Mouse (Mus musculus) heart, embryonic 11.5 days (tissue): Measurements from ENCODE around the gene Parp9. TPM values are rescaled to one million over a fixed set of nuclear protein-coding genes. Genes with fewer than 3 reads are reported as not detected.
"Not testable (repeated sequence)": the region's sequence is repeated elsewhere in the genome, so short reads cannot be mapped to it uniquely, and the experiment has no call there.

Experiments used
- ATAC-seq: fragments of 200-750 bp; cut with Nextera tagmentation; replicated peaks from 2 replicates; pipeline ENCODE4 v1.8.0; 2017; ENCODE audit warnings: moderate library complexity; ENCODE audit not compliant: insufficient number of reproducible peaks, low FRiP score, low TSS enrichment
- H3K27ac ChIP-seq: fragments of 300-500 bp; sonication (generic); 2 replicates; pipeline ENCODE4 v1.5.1; 2014; ENCODE audit warnings: mild to moderate bottlenecking, low read depth, low read length
- H3K27me3 ChIP-seq: fragments of 300-500 bp; sonication (generic); 2 replicates; pipeline ENCODE4 v1.6.1; 2014; ENCODE audit warnings: mild to moderate bottlenecking, low read length, mixed read lengths; ENCODE audit not compliant: control insufficient read depth, insufficient read depth
- H3K36me3 ChIP-seq: fragments of 300-500 bp; sonication (generic); 2 replicates; pipeline ENCODE4 v1.6.1; 2014; ENCODE audit warnings: mild to moderate bottlenecking, low read length, moderate library complexity, mixed read lengths; ENCODE audit not compliant: control insufficient read depth, insufficient read depth
- H3K4me1 ChIP-seq: fragments of 300-500 bp; sonication (generic); 2 replicates; pipeline ENCODE4 v1.6.1; 2014; ENCODE audit warnings: low read length; ENCODE audit not compliant: control insufficient read depth, insufficient read depth
- H3K4me2 ChIP-seq: fragments of 300-500 bp; sonication (generic); 2 replicates; pipeline ENCODE4 v1.6.1; 2014; ENCODE audit warnings: mild to moderate bottlenecking, moderate library complexity
- H3K4me3 ChIP-seq: fragments of 300-500 bp; sonication (generic); 2 replicates; pipeline ENCODE4 v1.5.1; 2014; ENCODE audit warnings: low read depth, low read length
- H3K9ac ChIP-seq: fragments of 300-500 bp; sonication (generic); 2 replicates; pipeline ENCODE4 v1.6.1; 2014; ENCODE audit warnings: mild to moderate bottlenecking, low read depth, low read length, moderate library complexity
- H3K9me3 ChIP-seq: fragments of 300-500 bp; sonication (generic); replicated peaks from 2 replicates; pipeline ENCODE4 v1.6.1; 2016; ENCODE audit warnings: low read length; ENCODE audit not compliant: control insufficient read depth
- WGBS: fragments of 180-500 bp; shearing (Covaris S2); extraction: QIAGEN DNeasy Blood & Tissue Kit; methylation state at CpG from one replicate; pipeline ENCODE4 v1.1.7; 2014; ENCODE audit not compliant: insufficient replicate concordance; 5-methylcytosine and 5-hydroxymethylcytosine counted together
- polyA plus RNA-seq: library from polyadenylated mRNA; unstranded; fragments of >200 nt; fragmentation: Nextera tagmentation; extraction: Ambion mirVana; gene quantifications from 2 replicates; pipeline ENCODE4 v1.2.1, GENCODE M21; 2014

Gene Parp9
- polyA plus RNA-seq, 1 experiment from 2014 or later = 3.3 TPM

DNA sequence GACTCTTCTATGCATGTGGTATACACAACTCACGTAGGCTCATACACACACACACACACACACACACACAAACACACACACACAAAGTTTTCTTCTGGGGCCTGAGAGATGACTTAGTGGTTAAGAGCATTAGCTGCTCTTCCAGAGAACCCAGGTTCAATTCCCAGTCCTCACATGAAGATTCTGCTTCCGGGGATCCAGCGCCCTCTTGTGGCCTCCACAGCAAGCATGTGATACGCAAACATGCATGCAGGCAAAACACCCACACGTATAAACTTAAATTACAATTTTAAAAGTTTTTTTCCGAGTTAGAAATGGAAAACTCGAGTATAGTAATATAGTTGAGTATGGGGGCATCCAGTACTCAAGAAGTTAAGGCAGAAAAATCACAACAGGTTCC lies 3.1 kb downstream of the Parp9 start:
- H3K36me3 ChIP-seq = no peaks in the 10 kb centered on the region
- H3K9me3 ChIP-seq = no peaks in the 10 kb centered on the region
- H3K27me3 ChIP-seq = no peaks in the 10 kb centered on the region
- H3K9ac ChIP-seq = no peak overlapping the region
- ATAC-seq = no peak
- no peak overlapping the region for H3K27ac ChIP-seq
- no peaks in the 10 kb centered on the region for H3K4me1 ChIP-seq
- 84% methylated on average over 7 of the region's 7 CpGs for WGBS
- H3K4me2 ChIP-seq = no peak overlapping the region
- no peak overlapping the region for H3K4me3 ChIP-seq

DNA sequence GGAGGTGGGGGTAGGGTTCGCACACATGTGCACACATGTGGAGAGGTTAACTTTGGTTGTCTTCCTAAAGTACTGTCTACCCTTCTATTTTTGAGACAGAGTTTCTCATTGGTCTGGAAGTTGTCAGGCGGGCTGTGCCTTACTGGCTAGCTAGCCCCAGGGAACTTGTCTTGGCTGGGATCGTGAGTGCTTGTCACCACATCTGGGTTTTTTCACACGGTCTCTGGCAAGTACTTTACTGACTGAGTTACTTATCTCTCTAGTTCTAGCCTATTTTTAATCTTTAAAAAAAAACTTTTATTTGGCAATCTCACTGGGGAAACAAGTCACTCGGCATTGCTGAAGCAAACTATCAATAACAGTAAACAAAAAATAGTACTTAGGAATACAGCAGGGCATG lies 11.0 kb downstream of the Parp9 start:
- H3K36me3 ChIP-seq = no peaks in the 10 kb centered on the region
- H3K27me3 ChIP-seq = no peaks in the 10 kb centered on the region
- no peak overlapping the region for H3K4me3 ChIP-seq
- ATAC-seq = no peak
- no peak overlapping the region for H3K27ac ChIP-seq
- 52% methylated on average over 5 of the region's 5 CpGs for WGBS
- H3K9me3 ChIP-seq = no peaks in the 10 kb centered on the region
- H3K4me2 ChIP-seq = no peak overlapping the region
- H3K9ac ChIP-seq = no peak overlapping the region
- H3K4me1 ChIP-seq = no peaks in the 10 kb centered on the region

DNA sequence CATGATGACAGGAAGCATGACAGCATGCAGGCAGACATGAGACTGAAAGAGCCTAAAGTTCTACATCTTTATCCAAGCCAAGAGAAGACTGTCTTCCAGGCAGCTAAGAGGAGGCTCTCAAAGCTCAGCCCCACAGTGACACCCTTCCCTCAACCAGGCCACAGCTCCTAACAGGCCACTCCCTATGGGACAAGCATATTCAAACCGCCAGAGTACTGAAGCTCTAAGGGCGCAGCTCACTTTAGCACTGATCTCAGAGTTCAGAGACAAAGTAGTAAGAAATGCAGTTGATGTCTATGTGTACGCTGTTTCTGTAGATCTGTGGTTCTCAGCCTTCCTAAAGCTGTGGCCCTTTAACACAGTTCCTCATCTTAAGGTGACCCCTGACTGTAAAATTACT lies 12.9 kb downstream of the Parp9 start:
- H3K9ac ChIP-seq = no peak overlapping the region
- no peaks in the 10 kb centered on the region for H3K36me3 ChIP-seq
- no peak overlapping the region for H3K4me3 ChIP-seq
- no peaks in the 10 kb centered on the region for H3K9me3 ChIP-seq
- H3K27ac ChIP-seq = no peak overlapping the region
- WGBS = 85% methylated on average over 3 of the region's 3 CpGs
- H3K4me2 ChIP-seq = no peak overlapping the region
- H3K4me1 ChIP-seq = no peaks in the 10 kb centered on the region
- no peaks in the 10 kb centered on the region for H3K27me3 ChIP-seq
- ATAC-seq = no peak

DNA sequence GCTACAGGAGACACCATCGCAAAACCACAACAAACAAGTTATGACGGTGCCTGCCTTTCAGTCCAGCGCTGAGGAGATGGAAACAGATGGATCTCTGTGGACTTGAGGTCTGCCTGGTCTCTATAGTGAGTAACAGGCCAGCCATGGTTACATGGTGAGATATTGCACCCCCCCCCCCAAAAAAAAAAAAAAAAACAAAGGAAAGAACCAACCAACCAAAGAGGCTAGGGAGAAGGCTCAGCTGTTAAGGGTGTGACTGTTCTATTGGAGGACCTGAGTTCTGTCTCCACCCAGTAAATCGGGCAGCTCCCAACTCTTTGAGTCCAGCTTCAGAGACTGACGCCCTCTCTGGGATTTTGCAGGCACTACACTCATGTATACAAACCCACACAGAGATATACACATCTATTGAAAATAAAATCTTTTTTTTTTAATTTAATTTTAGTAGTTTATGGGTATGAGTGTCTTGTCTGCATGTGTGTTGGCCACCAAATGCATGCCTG lies 14.4 kb downstream of the Parp9 start:
- Histone ChIP-seq H3K9me3 (no peaks in the 10 kb centered on the region), H3K4me3 (no peak overlapping the region), H3K27ac (no peak overlapping the region), H3K9ac (no peak overlapping the region), H3K4me2 (no peak overlapping the region), H3K36me3 (no peaks in the 10 kb centered on the region), H3K27me3 (no peaks in the 10 kb centered on the region), H3K4me1 (no peaks in the 10 kb centered on the region)
- ATAC-seq = no peak
- 85% methylated on average over 5 of the region's 5 CpGs for WGBS

DNA sequence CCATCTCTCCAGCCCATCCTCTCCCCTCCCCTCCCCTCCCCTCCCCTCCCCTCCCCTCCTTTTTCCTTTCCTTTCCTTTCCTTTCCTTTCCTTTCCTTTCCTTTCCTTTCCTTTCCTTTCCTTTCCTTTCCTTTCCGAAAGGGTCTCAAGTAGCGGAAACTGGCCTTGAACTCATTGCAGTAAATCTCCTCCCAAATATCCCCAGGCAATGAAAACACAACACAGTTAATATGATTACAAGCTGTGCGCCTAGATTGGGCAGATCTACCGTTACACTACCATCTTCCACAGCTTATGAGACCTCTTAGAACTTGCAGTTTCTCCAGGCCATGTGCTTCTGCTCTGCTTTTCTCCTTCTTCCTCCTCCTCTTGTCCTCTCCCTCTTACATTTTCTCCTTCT lies 27.7 kb downstream of the Parp9 start:
- H3K4me2 ChIP-seq, H3K9ac ChIP-seq, H3K27ac ChIP-seq, H3K27me3 ChIP-seq, H3K4me3 ChIP-seq, H3K36me3 ChIP-seq, H3K4me1 ChIP-seq, ATAC-seq, H3K9me3 ChIP-seq: not testable (repeated sequence)
- WGBS = 75% methylated on average over 3 of the region's 4 CpGs

DNA sequence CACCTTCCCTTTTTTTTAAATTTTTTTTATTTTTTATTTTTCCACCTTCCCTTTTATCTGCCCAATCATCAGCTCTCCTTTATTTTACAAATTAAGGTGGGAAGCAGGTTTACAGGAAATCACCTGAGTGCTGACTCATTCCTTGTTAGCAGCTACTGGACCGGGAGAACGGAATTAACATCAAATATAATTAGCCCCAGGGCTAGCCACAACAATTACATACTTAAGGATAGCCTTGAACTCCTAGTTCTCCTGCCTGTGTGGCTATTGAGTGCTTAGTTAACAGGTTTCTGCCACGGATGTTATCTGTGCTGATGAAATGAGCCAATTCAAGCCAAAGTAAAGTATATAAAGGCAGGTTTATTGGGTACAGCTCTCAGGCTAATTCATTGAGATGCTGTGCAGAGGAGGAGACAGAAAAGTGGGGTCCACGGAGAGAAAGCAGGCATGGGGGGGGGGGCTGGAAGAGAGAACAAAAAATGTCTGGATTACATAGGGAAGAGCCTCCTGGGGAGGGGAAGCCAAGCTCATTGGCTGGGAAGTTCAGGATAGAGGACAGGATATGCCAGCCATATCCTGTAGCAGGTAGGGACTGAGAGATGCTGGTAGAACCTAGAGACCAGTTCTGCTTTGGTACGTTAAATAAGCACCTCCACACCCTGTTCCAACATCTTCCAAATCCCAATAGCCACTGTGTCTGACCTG lies 28.3 kb downstream of the Parp9 start:
- no peak for ATAC-seq
- H3K9me3 ChIP-seq = no peaks in the 10 kb centered on the region
- no peaks in the 10 kb centered on the region for H3K27me3 ChIP-seq
- no peaks in the 10 kb centered on the region for H3K36me3 ChIP-seq
- no peak overlapping the region for H3K27ac ChIP-seq
- H3K4me2 ChIP-seq = no peak overlapping the region
- WGBS = 46% methylated on average over 5 of the region's 5 CpGs
- H3K4me1 ChIP-seq = no peaks in the 10 kb centered on the region
- H3K4me3 ChIP-seq = no peak overlapping the region
- no peak overlapping the region for H3K9ac ChIP-seq

DNA sequence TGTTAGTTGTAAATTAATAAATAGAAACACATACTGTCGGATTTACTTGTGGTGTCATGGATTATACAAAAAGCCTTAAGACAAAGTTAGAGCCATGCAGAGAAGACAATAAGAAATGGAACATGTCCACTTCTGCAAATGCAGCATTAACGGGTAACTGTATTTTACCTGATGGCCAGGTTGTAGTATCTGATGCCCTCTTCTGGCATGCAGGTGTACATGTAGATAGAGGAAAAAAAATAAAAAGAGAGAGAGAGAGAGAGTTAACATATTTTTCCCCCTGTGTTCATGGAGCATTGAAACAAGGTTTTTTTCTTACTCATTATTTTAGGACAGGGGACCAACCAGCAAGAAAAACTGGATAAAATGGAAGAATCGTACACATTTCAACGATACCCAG lies 29.0 kb downstream of the Parp9 start:
- Histone ChIP-seq H3K27ac (no peak overlapping the region), H3K9me3 (no peaks in the 10 kb centered on the region), H3K36me3 (no peaks in the 10 kb centered on the region), H3K9ac (no peak overlapping the region), H3K27me3 (no peaks in the 10 kb centered on the region), H3K4me3 (no peak overlapping the region), H3K4me1 (no peaks in the 10 kb centered on the region), H3K4me2 (no peak overlapping the region)
- 87% methylated on average over 4 of the region's 4 CpGs for WGBS
- no peak for ATAC-seq

DNA sequence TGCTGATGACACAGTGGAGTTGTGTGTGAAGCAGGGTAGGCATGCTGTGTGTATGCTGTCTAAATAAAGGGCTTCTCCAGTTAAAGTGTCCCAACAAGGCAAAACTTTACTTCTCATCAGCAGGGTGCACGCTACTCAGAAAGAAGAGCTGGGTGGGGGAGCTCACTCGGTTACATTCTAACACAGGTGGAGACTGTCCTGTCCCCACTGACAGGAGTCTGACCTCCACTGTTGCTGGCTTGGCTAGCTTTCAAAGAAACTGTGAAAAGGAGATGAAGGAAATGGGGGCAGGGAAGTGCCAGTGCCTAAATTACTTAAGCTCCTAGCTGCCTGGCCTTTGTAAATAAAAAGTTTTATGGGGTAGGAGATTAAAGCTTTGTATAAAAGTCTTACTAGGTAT lies 29.9 kb downstream of the Parp9 start:
- Histone ChIP-seq H3K36me3 (no peaks in the 10 kb centered on the region), H3K9ac (no peak overlapping the region), H3K4me3 (no peak overlapping the region), H3K4me1 (no peaks in the 10 kb centered on the region), H3K9me3 (no peaks in the 10 kb centered on the region), H3K27me3 (no peaks in the 10 kb centered on the region), H3K27ac (no peak overlapping the region), H3K4me2 (no peak overlapping the region)
- ATAC-seq = no peak
- WGBS = 53% methylated on average over 2 of the region's 2 CpGs

GRCm38 (mm10) chr16:35974021-35974420 lies 35.8 kb downstream of the Parp9 start:
- Histone ChIP-seq H3K4me2 (no peak overlapping the region), H3K4me3 (no peak overlapping the region), H3K4me1 (no peaks in the 10 kb centered on the region), H3K9ac (no peak overlapping the region), H3K36me3 (no peaks in the 10 kb centered on the region), H3K9me3 (no peaks in the 10 kb centered on the region), H3K27ac (no peak overlapping the region), H3K27me3 (no peaks in the 10 kb centered on the region)
- WGBS = 57% methylated on average over 1 of the region's 1 CpGs
- no peak for ATAC-seq
